Mouse (Mus musculus) liver, embryonic 11.5 days (tissue): Measurements from ENCODE around the gene Zfp2. TPM values are rescaled to one million over a fixed set of nuclear protein-coding genes. Genes with fewer than 3 reads are reported as not detected.

Experiments used
- ATAC-seq: fragments of 200-750 bp; cut with Nextera tagmentation; replicated peaks from 2 replicates; pipeline ENCODE4 v1.8.0; 2017; ENCODE audit warnings: moderate number of reproducible peaks, mild to moderate bottlenecking, moderate TSS enrichment, moderate library complexity; ENCODE audit not compliant: low FRiP score
- DNase-seq: peaks from one replicate; pipeline ENCODE4 v3.0.0-alpha.2; 2017; ENCODE audit warnings: low spot score
- H3K27ac ChIP-seq: fragments of 300-500 bp; sonication (generic); 2 replicates; pipeline ENCODE4 v1.5.1; 2014; ENCODE audit warnings: mild to moderate bottlenecking, low read depth, low read length, control low read depth
- H3K27me3 ChIP-seq: fragments of 300-500 bp; sonication (generic); replicated peaks from 2 replicates; pipeline ENCODE4 v1.6.1; 2014; ENCODE audit warnings: low read length, mixed read lengths; ENCODE audit not compliant: control insufficient read depth, insufficient read depth
- H3K36me3 ChIP-seq: fragments of 300-500 bp; sonication (generic); 2 replicates; pipeline ENCODE4 v1.6.1; 2014; ENCODE audit warnings: mild to moderate bottlenecking, low read length, moderate library complexity, mixed read lengths; ENCODE audit not compliant: control insufficient read depth, insufficient read depth
- H3K4me1 ChIP-seq: fragments of 300-500 bp; sonication (generic); replicated peaks from 2 replicates; pipeline ENCODE4 v1.6.1; 2014; ENCODE audit warnings: low read length, mixed read lengths; ENCODE audit not compliant: control insufficient read depth, insufficient read depth
- H3K4me2 ChIP-seq: fragments of 300-500 bp; sonication (generic); 2 replicates; pipeline ENCODE4 v1.6.1; 2014; ENCODE audit warnings: mild to moderate bottlenecking, control low read depth, moderate library complexity
- H3K4me3 ChIP-seq: fragments of 300-500 bp; sonication (generic); 2 replicates; pipeline ENCODE4 v1.5.1; 2014; ENCODE audit warnings: low read depth, low read length, control low read depth
- H3K9ac ChIP-seq: fragments of 300-500 bp; sonication (generic); 2 replicates; pipeline ENCODE4 v1.6.1; 2014; ENCODE audit warnings: low read depth, low read length, control low read depth
- H3K9me3 ChIP-seq: fragments of 300-500 bp; sonication (generic); 2 replicates; pipeline ENCODE4 v1.6.1; 2016; ENCODE audit warnings: low read length, inconsistent platforms, mixed read lengths; ENCODE audit not compliant: control insufficient read depth
- WGBS: fragments of 180-500 bp; shearing (Covaris S2); extraction: QIAGEN DNeasy Blood & Tissue Kit; methylation state at CpG from one replicate; pipeline ENCODE4 v1.1.7; 2014; 5-methylcytosine and 5-hydroxymethylcytosine counted together
- polyA plus RNA-seq: library from polyadenylated mRNA; unstranded; fragments of >200 nt; fragmentation: Nextera tagmentation; extraction: Ambion mirVana; gene quantifications from 2 replicates; pipeline ENCODE4 v1.2.1, GENCODE M21; 2014

Gene Zfp2
- polyA plus RNA-seq: 10.0 and 10.6 TPM in 2 replicates

DNA sequence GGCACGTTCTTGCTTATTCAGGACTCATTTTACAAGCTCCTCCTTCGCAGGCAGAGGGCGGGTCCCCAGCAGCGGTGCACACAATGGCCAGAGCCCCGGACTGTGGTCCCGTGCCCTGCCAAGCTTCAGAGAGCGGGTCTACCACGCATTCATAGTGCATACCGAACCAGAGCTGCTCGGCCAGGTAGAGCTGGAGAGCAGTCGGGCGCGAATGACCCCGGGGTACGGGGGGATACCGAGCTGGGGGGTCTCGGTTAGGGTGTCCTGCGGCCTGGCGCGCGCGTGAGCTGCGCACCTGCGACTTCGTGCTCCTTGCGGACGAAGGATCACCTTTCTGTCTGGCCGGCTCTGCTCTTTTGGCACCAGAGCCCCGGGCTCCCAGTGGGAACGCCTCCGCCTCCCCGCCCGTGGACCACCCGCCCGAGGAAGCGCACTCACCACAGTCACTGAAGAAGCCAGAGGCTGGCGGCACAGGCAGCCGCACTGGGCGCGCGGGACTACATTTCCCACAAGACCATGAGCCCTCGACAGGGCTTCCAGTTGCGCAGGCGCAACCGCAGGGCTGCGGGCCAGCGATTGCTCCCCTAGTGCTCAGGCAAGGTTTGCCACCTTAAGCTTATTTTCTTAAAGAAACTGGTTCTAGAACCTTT is at the start of gene Zfp2:
Zfp2 (minus strand) TSS at position 495 of the 650 bp plus-strand sequence.
- 0 out of 2 replicates have a peak within 1 kb of the TSS, but pooled peaks have one; percentile 19 for H3K27ac ChIP-seq
- H3K4me3 ChIP-seq: peak within 1 kb of the TSS; percentile 83
- ATAC-seq (peak; percentile 96), DNase-seq (peak; percentile 88)
- H3K27me3 ChIP-seq: no peaks in the 10 kb centered on the region
- peaks cover 10% of the 10 kb centered on the region for H3K36me3 ChIP-seq
- no peaks in the 10 kb centered on the region for H3K9me3 ChIP-seq
- no peaks in the 10 kb centered on the region for H3K4me1 ChIP-seq
- peak within 1 kb of the TSS; percentile 83 for H3K9ac ChIP-seq
- under 1% methylated on average over 47 of the region's 47 CpGs for WGBS
- peak within 1 kb of the TSS; percentile 63 for H3K4me2 ChIP-seq

DNA sequence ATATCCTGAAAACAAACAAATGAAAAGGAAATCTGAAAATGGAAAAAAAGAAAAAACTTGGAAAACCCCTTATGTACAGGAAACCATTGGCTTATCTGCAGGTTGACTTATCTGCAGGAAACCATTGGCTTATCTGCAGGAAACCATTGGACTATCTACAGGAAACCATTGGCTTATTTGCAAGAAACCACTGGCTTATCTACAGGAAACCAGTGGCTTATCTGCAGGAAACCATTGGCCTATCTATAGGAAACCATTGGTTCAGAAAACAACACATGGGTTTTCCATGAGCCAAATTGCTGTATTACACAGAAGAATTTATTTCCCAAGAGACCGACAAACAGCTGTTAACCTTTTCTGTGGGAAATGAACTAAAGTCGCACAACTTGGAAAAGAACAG is 48.9 kb upstream of the Zfp2 start:
- Histone ChIP-seq H3K27ac (no peak overlapping the region), H3K4me3 (no peak overlapping the region), H3K36me3 (no peaks in the 10 kb centered on the region), H3K9me3 (no peaks in the 10 kb centered on the region), H3K4me2 (no peak overlapping the region), H3K4me1 (no peaks in the 10 kb centered on the region), H3K27me3 (no peaks in the 10 kb centered on the region), H3K9ac (no peak overlapping the region)
- no peak for DNase-seq
- no peak for ATAC-seq
- WGBS: 47% methylated on average over 2 of the region's 2 CpGs

DNA sequence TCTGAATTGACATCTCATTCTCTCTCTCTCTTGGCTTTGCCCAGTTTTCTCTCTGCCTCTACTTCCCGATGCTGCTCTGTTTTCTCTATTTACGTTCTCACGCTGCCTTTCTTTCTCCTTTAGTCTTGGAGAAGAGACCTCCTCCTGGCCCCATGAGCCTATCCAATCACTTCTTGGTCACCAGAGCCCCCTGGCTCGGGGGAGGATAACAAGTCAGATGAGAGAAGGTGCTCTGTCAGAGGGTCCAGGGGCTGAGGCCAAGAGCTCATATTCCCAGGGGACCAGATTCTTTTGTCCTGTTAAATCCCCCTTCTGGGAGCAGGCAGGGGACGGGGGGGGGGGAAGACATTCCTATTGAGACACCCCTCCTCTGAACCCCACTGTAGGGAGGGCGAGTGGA is 37.7 kb upstream of the Zfp2 start, which contains the start of gene Prop1:
Prop1 (minus strand) TSS at position 101 of the 400 bp plus-strand sequence.
- no peaks in the 10 kb centered on the region for H3K27me3 ChIP-seq
- DNase-seq (no peak), ATAC-seq (no peak)
- no peaks in the 10 kb centered on the region for H3K4me1 ChIP-seq
- 73% methylated on average over 6 of the region's 6 CpGs for WGBS
- H3K27ac ChIP-seq: no peak within 1 kb of the TSS
- H3K9me3 ChIP-seq: no peaks in the 10 kb centered on the region
- H3K36me3 ChIP-seq: no peaks in the 10 kb centered on the region
- H3K4me2 ChIP-seq: no peak within 1 kb of the TSS
- H3K9ac ChIP-seq: no peak within 1 kb of the TSS
- no peak within 1 kb of the TSS for H3K4me3 ChIP-seq

- H3K9ac ChIP-seq: no peak overlapping the region
- WGBS: 61% methylated on average over 14 of the region's 14 CpGs
- H3K36me3 ChIP-seq: no peaks in the 10 kb centered on the region
- H3K9me3 ChIP-seq: no peaks in the 10 kb centered on the region
- no peak for DNase-seq
- no peaks in the 10 kb centered on the region for H3K27me3 ChIP-seq
- no peak overlapping the region for H3K4me3 ChIP-seq
- H3K27ac ChIP-seq: no peak overlapping the region
- H3K4me2 ChIP-seq: no peak overlapping the region
- no peaks in the 10 kb centered on the region for H3K4me1 ChIP-seq
- no peak for ATAC-seq
Measured at GRCm38 (mm10) chr11:50952290-50952689, 36.3 kb upstream of the Zfp2 start.

- no peaks in the 10 kb centered on the region for H3K9me3 ChIP-seq
- no peak within 1 kb of the TSS for H3K4me3 ChIP-seq
- 74% methylated on average over 14 of the region's 14 CpGs for WGBS
- H3K4me2 ChIP-seq: no peak within 1 kb of the TSS
- H3K9ac ChIP-seq: no peak within 1 kb of the TSS
- no peaks in the 10 kb centered on the region for H3K27me3 ChIP-seq
- DNase-seq: no peak
- H3K36me3 ChIP-seq: no peaks in the 10 kb centered on the region
- no peak for ATAC-seq
- H3K4me1 ChIP-seq: no peaks in the 10 kb centered on the region
- no peak within 1 kb of the TSS for H3K27ac ChIP-seq
Measured at GRCm38 (mm10) chr11:50943506-50943905, 27.5 kb upstream of the Zfp2 start, which contains the start of gene 4933414I15Rik. Gene 4933414I15Rik, minus strand, starts transcription at chr11:50943765.

DNA sequence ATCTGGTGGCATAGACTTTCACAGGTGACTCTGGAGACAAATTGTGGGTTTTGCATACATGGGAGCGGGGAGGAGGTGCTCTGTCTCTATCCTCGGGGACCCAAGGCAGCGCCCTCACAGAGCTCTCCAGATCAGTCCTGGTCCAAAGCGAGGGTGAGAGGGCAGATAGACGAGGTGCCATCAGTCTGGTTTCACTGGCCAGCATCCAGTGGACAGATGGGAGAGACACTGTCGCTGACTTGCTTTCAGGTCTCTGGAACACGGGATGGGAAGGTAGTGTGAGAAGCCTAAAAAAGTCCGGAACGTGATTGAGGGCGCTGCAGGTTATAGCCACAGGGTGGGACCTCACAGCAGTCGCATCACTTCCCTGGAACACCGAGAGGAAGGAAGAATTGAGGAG is 26.4 kb upstream of the Zfp2 start:
- DNase-seq: no peak
- H3K4me2 ChIP-seq: no peak overlapping the region
- H3K27me3 ChIP-seq: no peaks in the 10 kb centered on the region

DNA sequence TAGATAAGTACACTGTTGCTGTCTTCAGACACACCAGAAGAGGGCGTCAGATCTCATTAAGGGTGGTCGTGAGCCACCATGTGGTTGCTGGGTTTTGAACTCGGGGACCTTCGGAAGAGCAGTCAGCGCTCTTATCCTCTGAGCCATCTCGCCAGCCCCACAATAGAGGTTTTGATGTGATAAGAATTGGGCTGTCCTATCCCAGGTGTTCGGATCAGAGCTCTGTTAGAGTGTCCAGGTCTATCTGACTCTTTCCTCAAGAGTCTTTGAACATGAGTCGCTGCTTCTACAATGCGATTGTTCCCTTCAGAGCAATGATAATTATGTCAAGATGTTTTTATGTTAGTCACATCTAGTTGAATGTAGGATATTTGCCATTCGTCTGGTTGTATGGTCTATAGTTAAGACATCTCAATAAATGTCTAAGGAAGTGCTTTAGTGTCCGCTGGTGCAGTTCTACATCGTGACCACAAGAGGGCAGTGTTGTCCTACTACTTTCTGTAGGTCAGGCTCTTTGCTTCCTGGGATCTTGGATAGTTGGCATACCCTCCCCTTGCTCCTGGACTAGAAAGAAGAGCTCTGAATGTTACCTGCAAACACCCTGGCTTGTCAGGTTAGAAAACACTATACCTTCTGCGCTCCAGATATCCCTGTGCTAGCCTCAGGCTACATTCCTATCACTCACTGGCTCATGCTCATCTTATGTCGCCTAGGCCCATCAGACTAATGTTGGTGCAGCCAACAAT is 23.8 kb upstream of the Zfp2 start:
- no peak overlapping the region for H3K4me2 ChIP-seq
- DNase-seq (no peak), ATAC-seq (no peak)
- H3K4me1 ChIP-seq: no peaks in the 10 kb centered on the region
- H3K27ac ChIP-seq: no peak overlapping the region
- WGBS: 33% methylated on average over 14 of the region's 14 CpGs
- H3K9me3 ChIP-seq: no peaks in the 10 kb centered on the region
- H3K9ac ChIP-seq: no peak overlapping the region
- H3K27me3 ChIP-seq: no peaks in the 10 kb centered on the region
- no peaks in the 10 kb centered on the region for H3K36me3 ChIP-seq
- no peak overlapping the region for H3K4me3 ChIP-seq

More for the DNA sequence above, 26.4 kb upstream of the Zfp2 start:
- ATAC-seq: no peak
- H3K27ac ChIP-seq: no peak overlapping the region
- no peaks in the 10 kb centered on the region for H3K4me1 ChIP-seq
- H3K9ac ChIP-seq: no peak overlapping the region
- no peak overlapping the region for H3K4me3 ChIP-seq
- 72% methylated on average over 12 of the region's 12 CpGs for WGBS
- no peaks in the 10 kb centered on the region for H3K36me3 ChIP-seq
- H3K9me3 ChIP-seq: no peaks in the 10 kb centered on the region

DNA sequence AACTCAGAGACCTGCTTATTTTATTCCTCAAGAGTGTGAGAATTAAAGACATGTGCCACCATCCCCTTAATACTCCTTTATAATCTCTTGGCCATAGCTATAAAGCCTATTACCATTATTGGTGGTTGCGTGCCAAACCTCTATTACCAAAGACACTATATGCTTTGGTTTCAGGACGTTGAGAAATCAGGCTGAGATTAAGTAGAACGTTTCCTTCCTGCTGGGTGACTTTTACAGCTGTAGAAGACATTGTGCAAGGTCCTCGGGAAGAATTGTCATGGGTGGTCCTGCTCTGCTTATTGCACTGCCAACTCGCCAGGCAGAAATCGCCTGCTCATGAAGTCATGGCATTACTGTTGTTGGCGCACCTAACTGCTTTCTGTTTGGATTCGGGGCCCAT is 22.5 kb upstream of the Zfp2 start:
- Histone ChIP-seq H3K4me3 (no peak overlapping the region), H3K27ac (no peak overlapping the region), H3K9ac (no peak overlapping the region), H3K9me3 (no peaks in the 10 kb centered on the region), H3K4me2 (no peak overlapping the region), H3K4me1 (no peaks in the 10 kb centered on the region), H3K27me3 (no peaks in the 10 kb centered on the region), H3K36me3 (no peaks in the 10 kb centered on the region)
- WGBS: 67% methylated on average over 8 of the region's 8 CpGs
- no peak for DNase-seq
- ATAC-seq: no peak
